Mouse (Mus musculus): ENCODE data around the gene Cdhr3.
"Not testable (repeated sequence)": the region's sequence is repeated elsewhere in the genome, so short reads cannot be mapped to it uniquely, and the experiment has no call there.

The Cdhr3 gene

GRCm38 (mm10) chr12:33005858-33006257 lies 86.8 kb downstream of the Cdhr3 start:
- no peak for DNase-seq (ENCODE audit: low spot score in 2 of 2)

GRCm38 (mm10) chr12:33003339-33003965 lies 89.2 kb downstream of the Cdhr3 start:
- DNase-seq (ENCODE audit: low spot score in 2 of 2), result no peak

DNA sequence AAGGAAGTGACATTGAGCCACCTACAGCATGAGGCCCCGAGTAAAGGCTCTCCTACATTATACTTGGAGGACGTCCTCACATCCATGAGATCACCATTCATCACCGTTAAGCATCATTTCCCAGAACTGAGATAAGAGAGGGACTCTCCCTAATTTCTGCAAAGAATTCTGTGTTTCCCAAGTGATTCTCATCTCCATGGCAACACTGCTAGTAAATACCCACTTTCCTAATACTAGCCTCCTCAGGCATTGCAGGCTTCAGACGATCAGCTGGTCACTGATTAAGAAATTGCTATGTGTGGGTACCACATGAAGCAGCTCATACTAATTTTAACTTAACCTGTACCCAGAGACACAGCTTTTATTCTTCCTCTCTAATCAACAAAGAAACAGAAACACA lies 92.3 kb downstream of the Cdhr3 start:
- no peak for DNase-seq (ENCODE audit: low spot score in 2 of 2)

DNA sequence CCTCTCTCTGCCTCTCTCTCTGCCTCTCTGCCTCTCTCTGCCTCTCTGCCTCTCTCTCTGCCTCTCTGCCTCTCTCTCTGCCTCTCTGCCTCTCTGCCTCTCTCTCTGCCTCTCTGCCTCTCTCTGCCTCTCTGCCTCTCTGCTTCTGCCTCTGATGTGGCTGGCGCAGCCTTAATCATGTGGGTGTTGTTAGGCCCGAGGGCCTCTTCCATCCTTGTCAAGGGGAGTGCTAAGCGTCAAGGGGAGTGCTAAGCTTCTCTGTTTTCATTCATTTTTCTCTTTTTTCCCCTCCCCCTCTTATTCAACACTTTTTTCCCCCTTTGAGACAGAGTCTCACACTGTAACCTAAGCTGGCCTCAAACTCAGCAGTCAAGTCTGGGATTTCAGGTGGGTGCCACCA lies 92.9 kb downstream of the Cdhr3 start:
- not testable (repeated sequence) for DNase-seq (ENCODE audit: low spot score in 2 of 2)

- no peak for DNase-seq (ENCODE audit: low spot score in 2 of 2)
Measured at GRCm38 (mm10) chr12:32998766-32999165, 93.9 kb downstream of the Cdhr3 start.

GRCm38 (mm10) chr12:32995081-32995834 lies 97.4 kb downstream of the Cdhr3 start:
- DNase-seq (ENCODE audit: low spot score in 2 of 2), result no peak

DNA sequence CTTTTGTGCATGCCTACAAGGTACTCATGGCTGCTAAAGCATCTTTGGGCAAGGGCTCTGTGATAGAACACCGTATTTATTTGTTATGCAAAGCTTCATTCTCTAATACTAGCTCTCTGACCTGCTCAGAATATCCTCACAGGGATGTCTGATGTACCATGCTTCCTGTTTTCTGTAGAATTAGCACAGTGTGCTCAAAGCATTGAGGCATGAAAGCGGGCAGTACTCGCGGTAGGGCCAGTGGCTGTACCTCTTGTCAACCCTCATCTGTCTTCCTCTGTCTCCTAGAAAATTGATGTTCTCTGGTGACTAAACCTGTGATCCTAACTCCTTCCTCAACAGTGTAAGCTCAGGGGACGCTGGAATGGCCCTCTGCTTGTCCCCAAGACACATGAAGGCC lies 98.6 kb downstream of the Cdhr3 start:
- DNase-seq (ENCODE audit: low spot score in 2 of 2), result no peak

DNA sequence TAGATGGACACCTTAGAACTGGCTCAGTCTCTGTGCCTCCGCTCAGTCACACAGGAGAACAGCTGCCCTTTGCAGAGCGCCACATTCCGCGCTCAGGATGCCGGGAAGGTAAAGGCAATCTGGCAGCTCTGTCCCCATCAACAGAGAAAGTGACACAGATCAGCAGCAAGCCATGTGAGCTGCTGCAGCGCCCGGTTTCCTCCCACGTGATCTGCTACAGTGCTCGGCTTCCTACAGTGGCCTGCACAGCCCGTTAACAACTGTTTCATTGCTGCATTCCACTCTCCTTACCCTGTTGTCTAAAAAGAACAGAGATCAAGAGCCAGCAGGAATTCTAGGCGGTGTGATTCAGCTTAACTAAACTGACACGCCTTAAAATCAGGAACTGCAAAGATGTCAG lies 102.9 kb downstream of the Cdhr3 start:
- DNase-seq (ENCODE audit: low spot score in 2 of 2), result peak in 1 of 2 experiments; percentile 33

GRCm38 (mm10) chr12:32986284-32986683 lies 106.4 kb downstream of the Cdhr3 start:
- DNase-seq (ENCODE audit: low spot score in 2 of 2), result no peak

Measured in left cerebral cortex, adult 9 months (tissue).